In genomic region chr7:105581959-105582358, GRCm38 (mm10) we compare ENCODE assay signal across 8 mouse cellular contexts. TPM values are rescaled to one million over a fixed set of nuclear protein-coding genes. Genes with fewer than 3 reads are reported as not detected.
DNase-seq lines count a peak whose midpoint lies in the region; ATAC-seq and TF ChIP-seq lines count a peak whose summit lies in the region.

No protein-coding gene starts in this region.

- no peaks in the 10 kb centered on the region for H3K27me3 ChIP-seq in kidney, embryonic 16.5 days (ENCODE audit: insufficient read depth, low read length)
- no peaks in the 10 kb centered on the region for H3K27me3 ChIP-seq in kidney, adult 2 months (replicated peaks; ENCODE audit: control insufficient read depth, insufficient read depth, low read length)
- peaks cover 7% of the 10 kb centered on the region for H3K27me3 ChIP-seq in forebrain, embryonic 10.5 days (ENCODE audit: poor library complexity, severe bottlenecking)
- H3K27me3 ChIP-seq in hindbrain, postnatal 0 days (ENCODE audit: insufficient read depth, low read length) = no peaks in the 10 kb centered on the region
- no peaks in the 10 kb centered on the region for H3K27me3 ChIP-seq in midbrain, embryonic 15.5 days (replicated peaks)

- no peak for TF ChIP-seq CTCF in kidney, adult 2 months (conservative IDR thresholded peaks at IDR 0.05; ENCODE audit: insufficient read depth, insufficient read length, low read depth, low read length)
- TF ChIP-seq CTCF in hindbrain, postnatal 0 days (IDR thresholded peaks at IDR 0.05; ENCODE audit: low read depth) = no peak

- H3K4me2 ChIP-seq in kidney, embryonic 16.5 days (replicated peaks; ENCODE audit: low read depth, low read length) = peak overlapping the region; percentile 93
- H3K4me2 ChIP-seq in hindbrain, postnatal 0 days (ENCODE audit: low read depth, low read length) = peak overlapping the region; percentile 73
- H3K4me2 ChIP-seq in midbrain, embryonic 15.5 days = peak overlapping the region; percentile 65

- H3K4me3 ChIP-seq in kidney, embryonic 16.5 days (ENCODE audit: low read length) = peak overlapping the region; percentile 71; the same call in 1 of the 2 replicates
- H3K4me3 ChIP-seq in kidney, adult 2 months (ENCODE audit: insufficient read depth, low read depth, low read length) = no peak overlapping the region
- peak overlapping the region; percentile 83 for H3K4me3 ChIP-seq in forebrain, embryonic 10.5 days
- H3K4me3 ChIP-seq in hindbrain, postnatal 0 days (ENCODE audit: low read length) = peak overlapping the region; percentile 90
- peak overlapping the region; percentile 92 for H3K4me3 ChIP-seq in midbrain, embryonic 15.5 days

- no peak overlapping the region for H3K27ac ChIP-seq in kidney, embryonic 16.5 days (ENCODE audit: low read length)
- H3K27ac ChIP-seq in kidney, adult 2 months (ENCODE audit: insufficient read depth, low read depth, low read length) = no peak overlapping the region
- peak overlapping the region; percentile 95 for H3K27ac ChIP-seq in forebrain, embryonic 10.5 days
- peak overlapping the region; percentile 98 for H3K27ac ChIP-seq in hindbrain, postnatal 0 days
- H3K27ac ChIP-seq in midbrain, embryonic 15.5 days = peak overlapping the region; percentile 99

- no peak for TF ChIP-seq POLR2A in kidney, adult 2 months (IDR thresholded peaks at IDR 0.05; ENCODE audit: low read depth, low read length)

- H3K4me1 ChIP-seq in kidney, embryonic 16.5 days (ENCODE audit: insufficient read depth, low read length) = peaks cover 16% of the 10 kb centered on the region; the same call in 1 of the 2 replicates
- no peaks in the 10 kb centered on the region for H3K4me1 ChIP-seq in kidney, adult 2 months (ENCODE audit: control insufficient read depth, insufficient read depth, low read length)
- H3K4me1 ChIP-seq in forebrain, embryonic 10.5 days = peaks cover 26% of the 10 kb centered on the region
- H3K4me1 ChIP-seq in hindbrain, postnatal 0 days (ENCODE audit: insufficient read depth, low read length) = peaks cover 13% of the 10 kb centered on the region
- peaks cover 32% of the 10 kb centered on the region for H3K4me1 ChIP-seq in midbrain, embryonic 15.5 days

- H3K9ac ChIP-seq in kidney, embryonic 16.5 days (replicated peaks; ENCODE audit: low read length) = no peak overlapping the region
- H3K9ac ChIP-seq in hindbrain, postnatal 0 days (replicated peaks; ENCODE audit: low read length) = peak overlapping the region; percentile 91; the same call in 1 of the 2 replicates
- peak overlapping the region; percentile 95; the same call in 1 of the 2 replicates for H3K9ac ChIP-seq in midbrain, embryonic 15.5 days

- DNase-seq in kidney, adult 2 months = no peak
- DNase-seq in forebrain, embryonic 10.5 days (ENCODE audit: extremely low spot score, low spot score) = no peak
- DNase-seq in hindbrain, postnatal 0 days (ENCODE audit: low spot score) = no peak
- no peak for DNase-seq in embryo, embryonic 10 days (ENCODE audit: low spot score)
- no peak for DNase-seq in urinary bladder, postnatal 36 days (ENCODE audit: low spot score in 2 of 2)
- no peak for DNase-seq in natural killer cell, adult 2 months (ENCODE audit: low spot score in 2 of 2)

- 80% methylated on average over 2 of the region's 2 CpGs for WGBS in kidney, embryonic 16.5 days
- 84% methylated on average over 2 of the region's 2 CpGs for WGBS in kidney, adult 2 months
- 81% methylated on average over 2 of the region's 2 CpGs for WGBS in forebrain, embryonic 10.5 days
- WGBS in hindbrain, postnatal 0 days = 57% methylated on average over 2 of the region's 2 CpGs
- WGBS in midbrain, embryonic 15.5 days = 62% methylated on average over 2 of the region's 2 CpGs

- no peaks in the 10 kb centered on the region for H3K36me3 ChIP-seq in kidney, embryonic 16.5 days (ENCODE audit: insufficient read depth, low read length)
- H3K36me3 ChIP-seq in kidney, adult 2 months (ENCODE audit: control insufficient read depth, insufficient read depth, low read length) = no peaks in the 10 kb centered on the region
- H3K36me3 ChIP-seq in forebrain, embryonic 10.5 days (replicated peaks) = no peaks in the 10 kb centered on the region; the same call in 1 of the 2 replicates
- no peaks in the 10 kb centered on the region for H3K36me3 ChIP-seq in hindbrain, postnatal 0 days (ENCODE audit: insufficient read depth, low read length)
- H3K36me3 ChIP-seq in midbrain, embryonic 15.5 days (replicated peaks) = no peaks in the 10 kb centered on the region

- ATAC-seq in kidney, embryonic 16.5 days (ENCODE audit: low FRiP score, low TSS enrichment) = no peak
- no peak for ATAC-seq in hindbrain, postnatal 0 days
- no peak for ATAC-seq in midbrain, embryonic 15.5 days (replicated peaks)

- no peaks in the 10 kb centered on the region for H3K9me3 ChIP-seq in kidney, embryonic 16.5 days (ENCODE audit: low read length)
- H3K9me3 ChIP-seq in forebrain, embryonic 10.5 days = no peaks in the 10 kb centered on the region
- no peaks in the 10 kb centered on the region for H3K9me3 ChIP-seq in hindbrain, postnatal 0 days (ENCODE audit: low read length)
- H3K9me3 ChIP-seq in midbrain, embryonic 15.5 days = no peaks in the 10 kb centered on the region

RNA-seq across cellular contexts. Expression of gene Apbb1, which starts 0.5 kb away (rescaled TPM):
- 62.1 and 62.2 TPM in 2 replicates for polyA plus RNA-seq in kidney, embryonic 16.5 days (2015; fragmentation: Nextera tagmentation; extraction: Ambion mirVana)
- polyA plus RNA-seq in kidney, adult 2 months (2012; rRNA removed) = 35.4 and 46.2 TPM in 2 replicates
- polyA plus RNA-seq in forebrain, embryonic 10.5 days (2016; fragmentation: Nextera tagmentation; extraction: Ambion mirVana) = 105 and 106 TPM in 2 replicates
- total RNA-seq in hindbrain, postnatal 0 days (2014; rRNA removed) = 512 and 570 TPM in 2 replicates
- polyA plus RNA-seq in hindbrain, postnatal 0 days (2015; fragmentation: Nextera tagmentation; extraction: Ambion mirVana) = 306 and 307 TPM in 2 replicates
- polyA plus RNA-seq in midbrain, embryonic 15.5 days (2015; fragmentation: Nextera tagmentation; extraction: Ambion mirVana) = 319 and 325 TPM in 2 replicates

RNA-seq across cellular contexts. Expression of gene Hpx, which starts 18.0 kb away (rescaled TPM):
- 1.3 and 1.7 TPM in 2 replicates for polyA plus RNA-seq in kidney, embryonic 16.5 days (2015; fragmentation: Nextera tagmentation; extraction: Ambion mirVana)
- 0.34 and 0.61 TPM in 2 replicates for polyA plus RNA-seq in kidney, adult 2 months (2012; rRNA removed)
- polyA plus RNA-seq in forebrain, embryonic 10.5 days (2016; fragmentation: Nextera tagmentation; extraction: Ambion mirVana) = 0.33 TPM in 1 of 2 replicates, not detected in the other
- total RNA-seq in hindbrain, postnatal 0 days (2014; rRNA removed) = 0.36 TPM in 1 of 2 replicates, not detected in the other
- 0.11 TPM in 1 of 2 replicates, not detected in the other for polyA plus RNA-seq in hindbrain, postnatal 0 days (2015; fragmentation: Nextera tagmentation; extraction: Ambion mirVana)
- polyA plus RNA-seq in midbrain, embryonic 15.5 days (2015; fragmentation: Nextera tagmentation; extraction: Ambion mirVana) = 0.18 and 0.41 TPM in 2 replicates

RNA-seq across cellular contexts. Expression of gene Smpd1, which starts 27.8 kb away (rescaled TPM):
- 58.7 and 60.7 TPM in 2 replicates for polyA plus RNA-seq in kidney, embryonic 16.5 days (2015; fragmentation: Nextera tagmentation; extraction: Ambion mirVana)
- 109 and 144 TPM in 2 replicates for polyA plus RNA-seq in kidney, adult 2 months (2012; rRNA removed)
- 29.0 and 29.7 TPM in 2 replicates for polyA plus RNA-seq in forebrain, embryonic 10.5 days (2016; fragmentation: Nextera tagmentation; extraction: Ambion mirVana)
- total RNA-seq in hindbrain, postnatal 0 days (2014; rRNA removed) = 177 and 178 TPM in 2 replicates
- 103 and 108 TPM in 2 replicates for polyA plus RNA-seq in hindbrain, postnatal 0 days (2015; fragmentation: Nextera tagmentation; extraction: Ambion mirVana)
- 93.0 and 94.6 TPM in 2 replicates for polyA plus RNA-seq in midbrain, embryonic 15.5 days (2015; fragmentation: Nextera tagmentation; extraction: Ambion mirVana)

RNA-seq across cellular contexts. Expression of gene Trim3, which starts 51.4 kb away (rescaled TPM):
- polyA plus RNA-seq in kidney, embryonic 16.5 days (2015; fragmentation: Nextera tagmentation; extraction: Ambion mirVana) = 38.7 and 39.2 TPM in 2 replicates
- 43.9 and 62.0 TPM in 2 replicates for polyA plus RNA-seq in kidney, adult 2 months (2012; rRNA removed)
- polyA plus RNA-seq in forebrain, embryonic 10.5 days (2016; fragmentation: Nextera tagmentation; extraction: Ambion mirVana) = 25.9 and 27.8 TPM in 2 replicates
- total RNA-seq in hindbrain, postnatal 0 days (2014; rRNA removed) = 169 and 174 TPM in 2 replicates
- 97.9 and 106 TPM in 2 replicates for polyA plus RNA-seq in hindbrain, postnatal 0 days (2015; fragmentation: Nextera tagmentation; extraction: Ambion mirVana)
- 106 and 107 TPM in 2 replicates for polyA plus RNA-seq in midbrain, embryonic 15.5 days (2015; fragmentation: Nextera tagmentation; extraction: Ambion mirVana)

RNA-seq across cellular contexts. Expression of gene Timm10b, which starts 57.9 kb away (rescaled TPM):
- polyA plus RNA-seq in kidney, embryonic 16.5 days (2015; fragmentation: Nextera tagmentation; extraction: Ambion mirVana) = 164 and 183 TPM in 2 replicates
- polyA plus RNA-seq in kidney, adult 2 months (2012; rRNA removed) = 108 and 115 TPM in 2 replicates
- polyA plus RNA-seq in forebrain, embryonic 10.5 days (2016; fragmentation: Nextera tagmentation; extraction: Ambion mirVana) = 145 and 163 TPM in 2 replicates
- total RNA-seq in hindbrain, postnatal 0 days (2014; rRNA removed) = 49.6 and 63.9 TPM in 2 replicates
- polyA plus RNA-seq in hindbrain, postnatal 0 days (2015; fragmentation: Nextera tagmentation; extraction: Ambion mirVana) = 179 and 181 TPM in 2 replicates
- 127 and 140 TPM in 2 replicates for polyA plus RNA-seq in midbrain, embryonic 15.5 days (2015; fragmentation: Nextera tagmentation; extraction: Ambion mirVana)

Comparison
In these comparisons a context has a peak if more than half of its experiments do, and no peak if none do; other contexts are left out.
1. H3K27ac ChIP-seq: peak in forebrain, embryonic 10.5 days (single experiment), hindbrain, postnatal 0 days (single experiment) and midbrain, embryonic 15.5 days (single experiment); none in kidney, embryonic 16.5 days (single experiment) and kidney, adult 2 months (single experiment).
2. Peak in every context shown above with its lines, with median percentiles within 50 percentile points of each other: H3K4me2 ChIP-seq.